Mouse (Mus musculus): ENCODE measurements at regions not wholly inside any gene's neighbourhood (a gene's known extent, or its start where the extent isn't known, plus 50 kb on each side); places are given as distances from the start of the nearest gene placed in this dataset.

GRCm38 (mm10) chr6:61115250-61115649 lies 64.9 kb upstream of the Ccser1 start:
- TF ChIP-seq POLR2A (IDR thresholded peaks at IDR 0.05; ENCODE audit: insufficient read depth, low read depth, low read length): no peak
- TF ChIP-seq EP300 (IDR thresholded peaks at IDR 0.05; ENCODE audit: insufficient read depth, low read depth, low read length): no peak
- no peak for TF ChIP-seq CTCF (IDR thresholded peaks at IDR 0.05)

Data from heart, adult 2 months (tissue).